Mouse (Mus musculus) cortical plate, adult 2 months (tissue): ENCODE measurements around the gene Zbtb24. TPM values are rescaled to one million over a fixed set of nuclear protein-coding genes. Genes with fewer than 3 reads are reported as not detected.

Experiments used
- H3K27ac ChIP-seq: fragments of 200-500 bp; 2 replicates; pipeline ENCODE4 v1.5.1; 2012; ENCODE audit warnings: low read length, control low read depth, inconsistent platforms; ENCODE audit not compliant: insufficient read depth
- H3K4me1 ChIP-seq: fragments of 200-500 bp; 2 replicates; pipeline ENCODE4 v1.6.1; 2011; ENCODE audit warnings: low read length; ENCODE audit not compliant: control insufficient read depth, insufficient read depth
- H3K4me3 ChIP-seq: fragments of 200-500 bp; 2 replicates; pipeline ENCODE4 v1.5.1; 2011; ENCODE audit warnings: mild to moderate bottlenecking, low read length, control low read depth; ENCODE audit not compliant: insufficient read depth
- CTCF ChIP-seq: fragments of 200-500 bp; IDR thresholded peaks from 2 replicates; pipeline ENCODE4 v1.5.1; 2011; ENCODE audit warnings: mild to moderate bottlenecking, control low read depth, low read length; ENCODE audit not compliant: insufficient read depth; ENCODE audit errors: extremely low read depth
- POLR2A ChIP-seq: fragments of 200-500 bp; IDR thresholded peaks from 2 replicates; pipeline ENCODE4 v1.6.1; 2011; ENCODE audit warnings: mild to moderate bottlenecking, low read length, control low read depth; ENCODE audit not compliant: insufficient read depth; ENCODE audit errors: extremely low read depth
- polyA plus RNA-seq: library from polyadenylated mRNA; depleted of rRNA; stranded (reverse); fragments of >200 nt; gene quantifications from 2 replicates; pipeline ENCODE4 v1.2.3, GENCODE M21; 2012

Gene Zbtb24
- polyA plus RNA-seq, 1 experiment = 14.2 TPM

DNA sequence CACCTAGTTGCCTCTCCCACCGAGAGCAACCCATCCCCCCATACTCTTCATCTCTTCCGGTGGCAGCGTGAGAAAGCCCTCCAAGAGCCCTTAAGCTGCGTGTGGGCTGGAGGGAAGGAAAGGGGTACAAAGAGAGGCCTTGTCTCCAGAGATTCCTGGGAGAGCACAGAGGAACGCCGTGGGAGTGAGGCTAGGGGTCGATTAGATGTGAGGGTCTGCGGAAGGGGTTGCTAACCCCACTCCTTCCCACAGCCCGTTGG, 26.8 kb downstream of the Zbtb24 start:
- Histone ChIP-seq H3K27ac (peak overlapping the region; percentile 62), H3K4me1 (peaks cover 3% of the 10 kb centered on the region; the same call in 1 of the 2 replicates), H3K4me3 (peak overlapping the region; percentile 45)
- TF ChIP-seq POLR2A (no peak), CTCF (no peak)

- H3K4me1 ChIP-seq = peaks cover 3% of the 10 kb centered on the region; the same call in 1 of the 2 replicates
- H3K4me3 ChIP-seq = peak overlapping the region; percentile 45
- no peak for TF ChIP-seq CTCF
- TF ChIP-seq POLR2A = 0 out of 2 replicates have a peak, but pooled peaks have one; percentile 22
- H3K27ac ChIP-seq = peak overlapping the region; percentile 62
Observed at GRCm38 (mm10) chr10:41477278-41478181, 27.3 kb downstream of the Zbtb24 start.

- no peak overlapping the region for H3K4me3 ChIP-seq
- no peak for TF ChIP-seq CTCF
- H3K27ac ChIP-seq = no peak overlapping the region
- H3K4me1 ChIP-seq = peaks cover 3% of the 10 kb centered on the region; the same call in 1 of the 2 replicates
Observed at GRCm38 (mm10) chr10:41479961-41480360, 29.8 kb downstream of the Zbtb24 start.

DNA sequence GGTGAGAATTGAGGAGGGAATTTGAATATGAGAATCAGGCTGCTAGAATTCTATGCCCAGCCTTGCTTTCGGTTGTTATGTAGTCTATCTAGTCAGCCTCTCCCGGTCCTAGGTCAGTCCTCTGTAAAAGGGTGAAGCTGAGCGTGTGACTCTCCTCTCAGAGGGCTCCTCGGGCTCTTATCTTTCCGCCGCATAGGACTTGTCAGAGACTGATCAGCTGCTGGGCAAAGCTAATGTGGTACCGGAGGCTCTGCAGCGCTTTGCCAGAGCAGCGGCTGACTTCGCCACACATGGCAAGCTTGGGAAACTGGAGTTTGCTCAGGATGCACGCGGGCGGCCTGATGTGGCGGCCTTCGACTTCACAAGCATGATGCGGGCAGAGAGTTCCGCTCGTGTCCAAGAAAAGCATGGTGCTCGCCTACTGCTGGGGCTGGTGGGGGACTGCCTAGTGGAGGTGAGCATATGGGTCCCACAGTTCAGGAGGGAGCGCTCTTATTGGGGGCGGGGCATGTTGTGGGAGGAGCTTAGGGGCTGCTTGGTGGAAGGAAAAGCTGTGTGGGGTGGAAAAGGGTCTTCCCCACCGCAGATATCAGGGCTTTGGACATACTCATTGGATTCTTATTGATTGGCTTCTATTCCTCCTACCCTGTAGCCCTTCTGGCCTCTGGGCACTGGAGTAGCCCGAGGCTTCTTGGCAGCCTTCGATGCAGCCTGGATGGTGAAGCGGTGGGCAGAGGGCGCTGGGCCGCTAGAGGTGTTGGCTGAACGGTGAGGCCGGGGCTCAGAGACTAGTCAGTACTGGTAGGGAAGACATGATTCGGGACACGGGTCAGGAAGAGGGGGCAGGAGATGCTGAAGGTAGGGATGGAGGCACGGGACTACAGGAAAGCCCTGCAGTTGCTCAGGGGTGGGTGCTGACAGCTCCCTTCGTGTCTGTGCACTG, 31.0 kb downstream of the Zbtb24 start:
- TF ChIP-seq POLR2A (no peak), CTCF (no peak)
- peaks cover 3% of the 10 kb centered on the region; the same call in 1 of the 2 replicates for H3K4me1 ChIP-seq
- no peak overlapping the region for H3K4me3 ChIP-seq
- no peak overlapping the region for H3K27ac ChIP-seq

DNA sequence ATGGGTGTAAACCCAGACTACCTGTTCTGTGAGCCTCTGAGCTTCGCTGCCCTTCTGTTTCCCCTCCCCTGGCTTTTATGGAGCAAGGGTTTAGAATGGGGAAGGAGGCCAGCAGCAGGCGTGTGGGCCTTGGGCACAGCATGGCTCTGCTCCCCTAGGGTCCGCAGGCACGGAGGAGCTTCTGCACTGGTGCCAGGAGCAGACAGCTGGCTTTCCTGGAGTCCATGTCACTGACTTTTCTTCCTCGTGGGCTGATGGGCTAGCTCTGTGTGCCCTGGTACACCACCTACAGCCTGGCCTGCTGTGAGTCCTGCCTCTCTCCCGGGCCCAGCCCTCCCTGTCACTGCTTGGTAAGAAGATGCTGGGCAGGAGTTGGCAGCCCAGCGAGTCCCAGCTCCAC, 32.3 kb downstream of the Zbtb24 start:
- TF ChIP-seq CTCF = no peak
- no peak for TF ChIP-seq POLR2A
- no peaks in the 10 kb centered on the region for H3K4me1 ChIP-seq
- no peak overlapping the region for H3K4me3 ChIP-seq
- no peak overlapping the region for H3K27ac ChIP-seq

GRCm38 (mm10) chr10:41485778-41486177, 35.6 kb downstream of the Zbtb24 start:
- no peak for TF ChIP-seq POLR2A
- no peak for TF ChIP-seq CTCF
- Histone ChIP-seq H3K4me1 (no peaks in the 10 kb centered on the region), H3K27ac (no peak overlapping the region), H3K4me3 (no peak overlapping the region)

GRCm38 (mm10) chr10:41486506-41487170, 36.5 kb downstream of the Zbtb24 start:
- TF ChIP-seq POLR2A (no peak), CTCF (no peak)
- no peak overlapping the region for H3K4me3 ChIP-seq
- H3K27ac ChIP-seq = no peak overlapping the region
- no peaks in the 10 kb centered on the region for H3K4me1 ChIP-seq

- no peaks in the 10 kb centered on the region for H3K4me1 ChIP-seq
- TF ChIP-seq CTCF (no peak), POLR2A (no peak)
- no peak overlapping the region for H3K27ac ChIP-seq
- H3K4me3 ChIP-seq = peak overlapping the region; percentile 88; the same call in 1 of the 2 replicates
Observed at GRCm38 (mm10) chr10:41488877-41489276, 38.7 kb downstream of the Zbtb24 start.

- Histone ChIP-seq H3K27ac (no peak overlapping the region), H3K4me3 (peak overlapping the region; percentile 88; the same call in 1 of the 2 replicates), H3K4me1 (no peaks in the 10 kb centered on the region)
- no peak for TF ChIP-seq CTCF
- no peak for TF ChIP-seq POLR2A
Observed at GRCm38 (mm10) chr10:41489294-41489693, 39.1 kb downstream of the Zbtb24 start.
